Mouse (Mus musculus) heart, adult 11 months (tissue): Measurements from ENCODE around the gene Capn9.

Source experiments
- DNase-seq: peaks from one replicate; pipeline ENCODE4 v3.0.0; 2022

Capn9 gene

GRCm38 (mm10) chr8:124575811-124576210, at the start of gene Capn9:
TSS of gene Capn9 (plus strand) at chr8:124576111.
- DNase-seq = no peak

- DNase-seq = peak; percentile 75
Measured at GRCm38 (mm10) chr8:124526261-124526660, 49.6 kb upstream of the Capn9 start.

GRCm38 (mm10) chr8:124530076-124530475, 45.8 kb upstream of the Capn9 start:
- DNase-seq = no peak

GRCm38 (mm10) chr8:124530556-124530955, 45.4 kb upstream of the Capn9 start:
- no peak for DNase-seq

- no peak for DNase-seq
Measured at GRCm38 (mm10) chr8:124530996-124531395, 44.9 kb upstream of the Capn9 start.

- no peak for DNase-seq
Measured at GRCm38 (mm10) chr8:124532626-124533025, 43.3 kb upstream of the Capn9 start.

- no peak for DNase-seq
Measured at GRCm38 (mm10) chr8:124535451-124535850, 40.5 kb upstream of the Capn9 start.

- no peak for DNase-seq
Measured at GRCm38 (mm10) chr8:124540906-124541305, 35.0 kb upstream of the Capn9 start.

GRCm38 (mm10) chr8:124542001-124542400, 33.9 kb upstream of the Capn9 start:
- DNase-seq = no peak

- no peak for DNase-seq
Measured at GRCm38 (mm10) chr8:124543272-124543671, 32.6 kb upstream of the Capn9 start.

GRCm38 (mm10) chr8:124546371-124546770, 29.5 kb upstream of the Capn9 start:
- no peak for DNase-seq

GRCm38 (mm10) chr8:124546815-124547214, 29.1 kb upstream of the Capn9 start:
- DNase-seq = no peak

- no peak for DNase-seq
Measured at GRCm38 (mm10) chr8:124547269-124547668, 28.6 kb upstream of the Capn9 start.

GRCm38 (mm10) chr8:124548187-124548586, 27.7 kb upstream of the Capn9 start:
- DNase-seq = no peak

- DNase-seq = no peak
Measured at GRCm38 (mm10) chr8:124551011-124551661, 24.8 kb upstream of the Capn9 start.

- no peak for DNase-seq
Measured at GRCm38 (mm10) chr8:124555113-124555750, 20.7 kb upstream of the Capn9 start.

- DNase-seq = no peak
Measured at GRCm38 (mm10) chr8:124556164-124556563, 19.7 kb upstream of the Capn9 start.

- no peak for DNase-seq
Measured at GRCm38 (mm10) chr8:124556658-124557057, 19.3 kb upstream of the Capn9 start.

GRCm38 (mm10) chr8:124557476-124557875, 18.4 kb upstream of the Capn9 start:
- DNase-seq = no peak

GRCm38 (mm10) chr8:124567126-124567525, 8.8 kb upstream of the Capn9 start:
- no peak for DNase-seq

GRCm38 (mm10) chr8:124567584-124567983, 8.3 kb upstream of the Capn9 start:
- peak; percentile 93 for DNase-seq

- peak; percentile 93 for DNase-seq
Measured at GRCm38 (mm10) chr8:124569100-124569499, 6.8 kb upstream of the Capn9 start.

- peak; percentile 99 for DNase-seq
Measured at GRCm38 (mm10) chr8:124569593-124569992, 6.3 kb upstream of the Capn9 start, which contains the start of gene Agt. TSS of gene Agt (minus strand) at chr8:124569706.

- DNase-seq = peak; percentile 96
Measured at GRCm38 (mm10) chr8:124571732-124572429, 4.0 kb upstream of the Capn9 start.
